Mouse (Mus musculus) limb, embryonic 10.5 days (tissue): ENCODE results near the gene Entpd7. TPM values are rescaled to one million over a fixed set of nuclear protein-coding genes. Genes with fewer than 3 reads are reported as not detected.

Source experiments
- DNase-seq: peaks from one replicate; pipeline ENCODE4 v3.0.0-alpha.2; 2017; ENCODE audit warnings: low spot score
- H3K27ac ChIP-seq: fragments of 300-500 bp; sonication (generic); 2 replicates; pipeline ENCODE4 v1.5.1; 2016; ENCODE audit warnings: mild to moderate bottlenecking
- H3K27me3 ChIP-seq: fragments of 300-500 bp; sonication (generic); 2 replicates; pipeline ENCODE4 v1.6.1; 2016; ENCODE audit warnings: low read depth, mild to moderate bottlenecking; ENCODE audit not compliant: poor library complexity, severe bottlenecking
- H3K36me3 ChIP-seq: fragments of 300-500 bp; sonication (generic); 2 replicates; pipeline ENCODE4 v1.6.1; 2016; ENCODE audit warnings: mild to moderate bottlenecking, moderate library complexity
- H3K4me1 ChIP-seq: fragments of 300-500 bp; sonication (generic); 2 replicates; pipeline ENCODE4 v1.6.1; 2016
- H3K4me3 ChIP-seq: fragments of 300-500 bp; sonication (generic); 2 replicates; pipeline ENCODE4 v1.5.1; 2016; ENCODE audit warnings: mild to moderate bottlenecking, moderate library complexity
- H3K9me3 ChIP-seq: fragments of 300-500 bp; sonication (generic); replicated peaks from 2 replicates; pipeline ENCODE4 v1.6.1; 2016; ENCODE audit warnings: mild to moderate bottlenecking
- WGBS: fragments of 180-500 bp; shearing (Covaris S2); methylation state at CpG from one replicate; pipeline ENCODE4 v1.1.7; 2016; 5-methylcytosine and 5-hydroxymethylcytosine counted together
- polyA plus RNA-seq: library from polyadenylated mRNA; unstranded; fragments of >200 nt; fragmentation: Nextera tagmentation; extraction: Ambion mirVana; gene quantifications from 2 replicates; pipeline ENCODE4 v1.2.1, GENCODE M21; 2016

Entpd7 gene
- 9.4 and 12.7 TPM in 2 replicates for polyA plus RNA-seq

DNA sequence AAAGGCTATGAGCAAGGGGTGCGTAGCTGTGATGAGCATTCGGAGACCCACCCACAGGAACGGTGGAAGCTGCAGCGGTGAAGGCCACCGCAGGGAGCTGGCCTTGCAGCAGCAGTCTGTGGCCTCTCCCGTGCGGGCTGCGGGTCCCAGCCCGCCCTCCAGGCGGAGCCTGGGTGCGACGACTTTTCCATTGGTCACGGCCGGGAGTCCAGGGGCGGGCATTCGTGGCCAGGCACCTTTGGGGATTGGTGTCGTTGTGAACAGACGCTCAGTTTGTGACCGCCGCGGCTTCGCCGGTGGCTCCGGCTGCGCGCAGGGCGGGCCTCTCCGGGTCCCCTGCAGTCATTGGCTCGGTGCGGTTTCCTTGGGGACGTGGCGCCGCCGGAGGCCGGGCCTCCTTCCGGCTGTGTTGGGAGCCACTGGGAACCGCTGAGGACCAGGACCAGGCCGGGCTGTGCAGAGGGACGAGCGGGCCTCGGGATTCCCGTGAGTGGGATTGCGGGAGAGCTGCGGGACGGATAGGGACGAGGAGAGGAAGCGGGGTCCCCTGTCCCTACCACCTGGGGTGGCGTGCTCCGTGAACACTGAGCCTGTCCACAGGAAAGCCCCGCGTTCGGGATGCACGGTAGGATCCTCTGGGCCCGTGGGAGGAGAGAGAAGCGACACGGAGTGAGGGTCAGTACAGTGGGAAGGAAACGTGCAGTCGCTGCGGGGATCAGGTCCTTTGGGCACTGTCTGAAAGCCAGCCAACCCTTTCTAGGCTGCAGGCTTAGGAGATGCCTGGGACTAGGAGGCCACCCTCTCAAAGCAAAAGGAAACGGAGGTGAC is at the start of gene Entpd7:
Entpd7 (plus strand) TSS at position 254 of the 828 bp plus-strand sequence.
- Histone ChIP-seq H3K4me3 (peak within 1 kb of the TSS; percentile 73), H3K27me3 (peaks cover 10% of the 10 kb centered on the region; the same call in 1 of the 2 replicates), H3K4me1 (peaks cover 17% of the 10 kb centered on the region), H3K27ac (peak within 1 kb of the TSS; percentile 82), H3K36me3 (peaks cover 20% of the 10 kb centered on the region), H3K9me3 (no peaks in the 10 kb centered on the region)
- WGBS, result under 1% methylated on average over 60 of the region's 60 CpGs
- peak; percentile 95 for DNase-seq

GRCm38 (mm10) chr19:43641833-43642232 is 47.6 kb upstream of the Entpd7 start:
- no peaks in the 10 kb centered on the region for H3K36me3 ChIP-seq
- WGBS, result 72% methylated on average over 11 of the region's 11 CpGs
- no peaks in the 10 kb centered on the region for H3K4me1 ChIP-seq
- peaks cover 10% of the 10 kb centered on the region; the same call in 1 of the 2 replicates for H3K27me3 ChIP-seq
- H3K9me3 ChIP-seq, result no peaks in the 10 kb centered on the region
- no peak overlapping the region for H3K27ac ChIP-seq
- no peak overlapping the region for H3K4me3 ChIP-seq
- DNase-seq, result no peak

GRCm38 (mm10) chr19:43642843-43643242 is 46.6 kb upstream of the Entpd7 start:
- Histone ChIP-seq H3K4me1 (no peaks in the 10 kb centered on the region), H3K9me3 (no peaks in the 10 kb centered on the region), H3K27ac (no peak overlapping the region), H3K27me3 (peaks cover 10% of the 10 kb centered on the region; the same call in 1 of the 2 replicates), H3K36me3 (no peaks in the 10 kb centered on the region), H3K4me3 (no peak overlapping the region)
- no peak for DNase-seq
- 83% methylated on average over 9 of the region's 9 CpGs for WGBS

DNA sequence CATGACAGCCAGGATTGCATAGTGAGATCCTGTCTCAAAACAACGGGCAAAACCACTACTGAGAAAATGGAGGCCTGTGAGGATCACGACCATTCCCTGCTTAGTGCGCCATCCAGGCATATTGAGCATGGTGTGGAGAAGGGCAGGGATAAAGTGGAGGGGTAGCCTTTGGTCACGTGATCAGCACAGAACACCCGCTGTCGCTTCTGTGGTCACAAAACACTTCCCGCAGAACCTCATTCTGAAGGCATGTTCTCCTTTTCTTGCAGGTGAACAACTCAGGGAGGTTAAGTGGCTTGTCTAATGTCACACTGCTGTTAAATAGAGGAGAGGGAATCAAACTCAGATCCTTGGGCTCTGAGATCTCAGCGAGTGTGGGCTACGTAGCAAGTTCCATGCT is 44.0 kb upstream of the Entpd7 start:
- no peak for DNase-seq
- H3K27me3 ChIP-seq, result peaks cover 10% of the 10 kb centered on the region; the same call in 1 of the 2 replicates
- no peaks in the 10 kb centered on the region for H3K9me3 ChIP-seq
- WGBS, result 91% methylated on average over 9 of the region's 9 CpGs
- no peak overlapping the region for H3K4me3 ChIP-seq
- H3K4me1 ChIP-seq, result no peaks in the 10 kb centered on the region
- H3K27ac ChIP-seq, result no peak overlapping the region
- H3K36me3 ChIP-seq, result no peaks in the 10 kb centered on the region

- no peaks in the 10 kb centered on the region for H3K4me1 ChIP-seq
- H3K9me3 ChIP-seq, result no peaks in the 10 kb centered on the region
- WGBS, result 66% methylated on average over 7 of the region's 7 CpGs
- DNase-seq, result no peak
- no peak overlapping the region for H3K27ac ChIP-seq
- peaks cover 7% of the 10 kb centered on the region; the same call in 1 of the 2 replicates for H3K27me3 ChIP-seq
- H3K36me3 ChIP-seq, result no peaks in the 10 kb centered on the region
- H3K4me3 ChIP-seq, result no peak overlapping the region
Observed at GRCm38 (mm10) chr19:43646852-43647251, 42.6 kb upstream of the Entpd7 start.

DNA sequence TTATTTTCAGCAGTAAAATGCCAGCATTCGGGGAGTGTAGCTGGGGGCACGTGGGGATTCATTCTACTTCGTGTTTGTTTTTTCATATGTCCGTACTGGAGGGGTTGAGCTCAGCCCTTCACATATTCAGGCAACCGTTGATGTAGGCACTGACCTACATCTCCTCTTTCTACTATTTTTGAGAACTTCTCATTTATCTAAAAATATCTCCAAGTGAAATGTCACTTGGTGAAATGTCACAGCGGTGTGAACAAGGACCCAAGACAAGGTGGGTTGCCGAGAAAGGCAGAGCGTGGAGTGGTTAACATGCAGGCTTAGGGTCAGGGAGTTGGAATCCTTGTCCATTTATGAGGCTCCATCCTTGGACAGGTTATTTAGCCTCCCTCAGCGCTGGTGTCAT is 42.2 kb upstream of the Entpd7 start:
- no peaks in the 10 kb centered on the region for H3K4me1 ChIP-seq
- DNase-seq, result no peak

GRCm38 (mm10) chr19:43648343-43648742 is 41.1 kb upstream of the Entpd7 start:
- Histone ChIP-seq H3K36me3 (no peaks in the 10 kb centered on the region), H3K4me3 (no peak overlapping the region), H3K27me3 (peaks cover 15% of the 10 kb centered on the region; the same call in 1 of the 2 replicates), H3K4me1 (peaks cover 6% of the 10 kb centered on the region), H3K9me3 (no peaks in the 10 kb centered on the region), H3K27ac (no peak overlapping the region)
- 96% methylated on average over 4 of the region's 4 CpGs for WGBS
- no peak for DNase-seq

More for the DNA sequence above, 42.2 kb upstream of the Entpd7 start:
- H3K27ac ChIP-seq, result no peak overlapping the region
- H3K27me3 ChIP-seq, result peaks cover 10% of the 10 kb centered on the region; the same call in 1 of the 2 replicates
- no peaks in the 10 kb centered on the region for H3K36me3 ChIP-seq
- 92% methylated on average over 9 of the region's 9 CpGs for WGBS
- no peaks in the 10 kb centered on the region for H3K9me3 ChIP-seq
- H3K4me3 ChIP-seq, result no peak overlapping the region

- no peak for DNase-seq
- H3K9me3 ChIP-seq, result no peaks in the 10 kb centered on the region
- H3K27me3 ChIP-seq, result peaks cover 31% of the 10 kb centered on the region; the same call in 1 of the 2 replicates
- WGBS, result 56% methylated on average over 8 of the region's 8 CpGs
- H3K4me3 ChIP-seq, result no peak overlapping the region
- H3K36me3 ChIP-seq, result no peaks in the 10 kb centered on the region
- peaks cover 11% of the 10 kb centered on the region for H3K4me1 ChIP-seq
- H3K27ac ChIP-seq, result no peak overlapping the region
Observed at GRCm38 (mm10) chr19:43651241-43651785, 38.2 kb upstream of the Entpd7 start.

GRCm38 (mm10) chr19:43655735-43656492 is 33.6 kb upstream of the Entpd7 start:
- peak; percentile 78 for DNase-seq
- peaks cover 30% of the 10 kb centered on the region; the same call in 1 of the 2 replicates for H3K27me3 ChIP-seq
- H3K9me3 ChIP-seq, result no peaks in the 10 kb centered on the region
- 44% methylated on average over 11 of the region's 11 CpGs for WGBS
- no peak overlapping the region for H3K4me3 ChIP-seq
- no peaks in the 10 kb centered on the region for H3K36me3 ChIP-seq
- H3K27ac ChIP-seq, result no peak overlapping the region
- peaks cover 11% of the 10 kb centered on the region for H3K4me1 ChIP-seq

- Histone ChIP-seq H3K27ac (no peak overlapping the region), H3K9me3 (no peaks in the 10 kb centered on the region), H3K4me1 (0 out of 2 replicates have a peak, but pooled peaks cover 3% of the 10 kb centered on the region), H3K36me3 (peaks cover 20% of the 10 kb centered on the region), H3K27me3 (peaks cover 7% of the 10 kb centered on the region; the same call in 1 of the 2 replicates), H3K4me3 (no peak overlapping the region)
- 85% methylated on average over 6 of the region's 6 CpGs for WGBS
- DNase-seq, result no peak
Observed at GRCm38 (mm10) chr19:43659632-43660031, 29.8 kb upstream of the Entpd7 start.

DNA sequence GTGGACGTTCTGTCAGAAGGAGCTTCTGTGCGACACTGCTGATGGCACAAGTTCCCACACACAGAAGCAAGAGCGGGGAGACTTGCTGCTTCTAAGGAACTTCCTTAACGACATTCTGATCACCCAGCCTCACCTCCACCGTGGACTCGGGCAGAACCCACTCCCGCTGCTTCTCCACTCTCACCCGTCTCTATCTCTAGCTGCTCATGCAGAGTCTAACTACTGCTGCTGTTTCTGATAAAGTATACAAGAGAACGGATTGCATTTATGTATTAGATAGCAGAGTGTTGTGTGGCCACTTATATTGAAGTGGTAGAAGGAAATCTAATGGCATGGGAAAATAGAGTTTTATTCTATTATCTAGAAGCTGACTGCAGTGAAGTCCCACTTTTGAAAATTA is 28.7 kb upstream of the Entpd7 start:
- 87% methylated on average over 9 of the region's 9 CpGs for WGBS
- Histone ChIP-seq H3K27me3 (no peaks in the 10 kb centered on the region), H3K4me1 (0 out of 2 replicates have a peak, but pooled peaks cover 3% of the 10 kb centered on the region), H3K9me3 (no peaks in the 10 kb centered on the region), H3K36me3 (peaks cover 20% of the 10 kb centered on the region), H3K4me3 (no peak overlapping the region), H3K27ac (no peak overlapping the region)
- DNase-seq, result no peak

- H3K4me1 ChIP-seq, result 0 out of 2 replicates have a peak, but pooled peaks cover 3% of the 10 kb centered on the region
- H3K36me3 ChIP-seq, result peaks cover 27% of the 10 kb centered on the region
- H3K9me3 ChIP-seq, result no peaks in the 10 kb centered on the region
- WGBS, result 38% methylated on average over 19 of the region's 19 CpGs
- peak; percentile 43 for DNase-seq
- no peak overlapping the region for H3K4me3 ChIP-seq
- no peak overlapping the region for H3K27ac ChIP-seq
- H3K27me3 ChIP-seq, result no peaks in the 10 kb centered on the region
Observed at GRCm38 (mm10) chr19:43662176-43662967, 27.1 kb upstream of the Entpd7 start.
